Mouse (Mus musculus) right cerebral cortex, postnatal 36 days (tissue): ENCODE measurements at regions not wholly inside any gene's neighbourhood (a gene's known extent, or its start where the extent isn't known, plus 50 kb on each side); places are given as distances from the start of the nearest gene placed in this dataset.

Experiments
- DNase-seq, 2 experiments: peaks; one replicate each; pipeline ENCODE4 v3.0.0; 2022; ENCODE audit warnings: low spot score in 2 of 2, mixed read lengths in 1 of 2

DNA sequence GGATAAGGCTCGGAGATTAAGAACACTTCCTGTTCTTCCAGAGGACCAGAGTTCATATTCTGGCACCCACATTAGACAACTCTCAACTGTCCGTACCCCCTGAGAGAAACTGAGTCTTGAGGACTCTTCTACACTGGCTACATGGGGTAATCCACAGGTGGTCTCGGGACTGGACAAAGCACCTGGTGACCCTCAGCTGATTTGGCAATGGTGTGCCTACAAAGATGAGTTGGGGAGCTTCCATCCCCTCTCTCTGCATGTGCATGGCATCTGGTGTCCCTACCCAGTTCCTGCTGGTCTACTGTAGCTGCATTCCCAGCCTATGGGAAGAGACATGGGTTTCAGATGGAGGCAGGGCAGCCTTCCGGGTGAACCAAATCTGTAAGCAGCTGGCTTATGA, 61.2 kb upstream of the Kcnj15 start:
- DNase-seq, result no peak

DNA sequence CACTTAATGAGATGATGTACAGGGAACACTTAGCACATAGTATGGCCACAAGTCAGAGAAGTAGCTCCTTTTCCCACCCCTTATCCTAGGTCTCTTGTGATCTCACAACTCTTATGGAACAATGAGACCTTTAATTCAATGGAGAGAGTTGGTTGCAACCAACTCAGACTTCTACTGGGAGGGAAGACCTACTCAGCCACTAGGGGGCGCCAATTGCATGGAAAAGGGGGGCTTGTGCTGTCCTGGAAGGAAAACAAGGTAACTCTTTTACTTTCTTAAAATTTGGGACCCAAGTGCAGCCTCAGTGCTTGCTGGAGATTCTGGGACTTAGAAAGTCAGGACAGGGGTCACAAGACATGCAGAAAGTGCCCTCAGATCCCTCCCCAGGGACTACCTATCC, 60.7 kb upstream of the Kcnj15 start:
- peak; percentile 14 to 15 for DNase-seq

- DNase-seq, result no peak
Observed at GRCm38 (mm10) chr16:95198795-95199563, 58.4 kb upstream of the Kcnj15 start.

DNA sequence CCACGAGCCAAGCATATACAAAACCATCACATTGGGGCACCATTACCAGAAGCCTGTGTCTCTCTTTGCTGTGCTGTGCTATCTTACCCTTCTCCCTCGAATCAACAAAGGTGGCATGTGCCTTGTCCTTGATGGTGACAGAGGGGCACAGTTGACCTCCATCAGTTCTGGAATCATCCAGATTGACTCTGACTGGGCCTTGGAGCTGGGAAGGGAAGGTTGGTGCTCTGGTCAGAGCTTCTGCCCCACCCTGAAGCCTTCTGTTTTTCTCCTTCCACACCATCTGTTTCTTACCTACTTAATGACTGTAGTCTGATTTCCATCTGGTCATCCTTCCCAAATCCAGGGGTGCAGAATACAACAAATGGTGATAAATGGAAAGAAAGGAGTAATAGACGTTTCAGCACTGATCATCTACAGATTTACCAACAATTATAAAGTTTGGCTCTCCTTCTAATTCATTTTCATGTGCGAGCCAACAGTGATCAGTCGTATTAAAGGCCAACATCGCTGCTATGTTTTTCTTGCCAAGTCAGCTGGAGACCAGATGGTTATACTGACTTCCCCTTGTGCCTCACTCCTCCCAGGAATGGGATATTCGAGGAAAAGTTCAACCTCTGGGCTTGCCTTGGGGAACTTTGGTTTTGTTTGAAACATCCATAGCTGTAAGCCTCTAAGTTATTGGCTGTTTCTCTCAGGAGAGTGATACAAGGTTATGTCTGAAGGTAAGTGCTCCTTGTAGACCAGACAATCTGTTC, 55.1 kb upstream of the Kcnj15 start:
- no peak for DNase-seq

GRCm38 (mm10) chr16:95203026-95203425, 54.3 kb upstream of the Kcnj15 start:
- no peak for DNase-seq

DNA sequence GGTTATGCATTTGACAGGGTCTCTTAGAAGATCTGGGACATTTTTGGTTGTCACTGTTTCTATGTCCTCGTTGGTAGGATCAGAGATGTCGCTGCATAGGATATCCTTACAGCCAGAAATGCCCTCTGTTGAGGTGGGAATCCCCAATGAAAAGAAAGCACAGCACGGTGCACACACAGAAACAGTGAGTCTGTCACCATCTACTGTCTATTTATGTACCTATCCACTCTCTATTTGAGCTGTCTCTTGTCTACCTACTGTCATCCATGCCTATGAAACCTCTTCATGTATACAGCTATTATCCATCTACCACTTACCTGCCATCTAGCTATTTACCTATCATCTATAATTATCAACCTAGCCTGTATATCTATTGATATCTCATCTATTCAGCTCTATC, 53.6 kb upstream of the Kcnj15 start:
- no peak for DNase-seq

DNA sequence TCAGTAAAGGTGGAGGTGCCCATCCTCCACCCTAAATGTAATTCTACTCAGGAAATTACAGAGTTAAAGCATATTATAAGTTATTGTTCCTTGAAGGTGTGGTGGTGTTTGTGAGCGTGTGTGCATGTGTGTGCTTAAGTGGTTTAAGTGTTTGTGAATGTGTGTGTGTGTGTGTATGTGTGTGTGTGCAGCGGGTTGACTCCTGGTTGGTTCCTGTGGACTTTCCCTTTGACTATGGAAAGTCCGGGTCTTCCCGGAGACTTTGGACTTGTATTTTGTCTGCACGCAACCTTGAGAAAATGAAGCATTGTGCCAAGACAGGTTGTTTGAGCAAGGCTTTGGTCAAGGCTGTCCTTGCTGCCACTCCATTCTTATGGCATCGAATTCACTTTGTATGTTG, 52.9 kb upstream of the Kcnj15 start:
- DNase-seq, result no peak

- no peak for DNase-seq
Observed at GRCm38 (mm10) chr16:95206445-95206844, 50.9 kb upstream of the Kcnj15 start.

DNA sequence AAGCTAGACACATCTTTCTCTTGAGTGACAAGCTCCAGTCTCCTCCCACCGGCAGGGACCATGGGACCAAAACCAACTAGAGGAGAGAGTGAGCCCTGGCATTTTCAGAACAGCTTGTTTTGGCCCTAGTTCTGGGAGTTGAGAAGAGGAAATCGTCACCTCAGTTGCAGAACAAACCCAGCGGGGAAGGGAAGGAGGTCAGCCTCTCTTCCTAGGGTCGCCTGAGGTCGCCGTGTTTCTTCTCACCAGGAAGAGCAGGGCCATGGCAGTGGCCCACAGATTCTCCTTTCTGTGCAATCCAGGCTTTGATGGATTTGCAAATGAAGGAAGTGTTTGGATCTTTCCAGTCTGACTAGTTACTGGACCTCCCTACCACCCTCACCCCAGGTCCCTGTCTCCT, 49.8 kb upstream of the Kcnj15 start:
- DNase-seq, result no peak
